Mouse (Mus musculus) ES-CJ7 (cell line): ENCODE measurements around the gene Islr.
A peak's percentile ranks its signal among the peaks of the same experiment; 100 is the strongest.

Experiments
- DNase-seq: peaks from one replicate; pipeline ENCODE4 v3.0.0; 2011; ENCODE audit warnings: low read depth, low spot score

The Islr gene

DNA sequence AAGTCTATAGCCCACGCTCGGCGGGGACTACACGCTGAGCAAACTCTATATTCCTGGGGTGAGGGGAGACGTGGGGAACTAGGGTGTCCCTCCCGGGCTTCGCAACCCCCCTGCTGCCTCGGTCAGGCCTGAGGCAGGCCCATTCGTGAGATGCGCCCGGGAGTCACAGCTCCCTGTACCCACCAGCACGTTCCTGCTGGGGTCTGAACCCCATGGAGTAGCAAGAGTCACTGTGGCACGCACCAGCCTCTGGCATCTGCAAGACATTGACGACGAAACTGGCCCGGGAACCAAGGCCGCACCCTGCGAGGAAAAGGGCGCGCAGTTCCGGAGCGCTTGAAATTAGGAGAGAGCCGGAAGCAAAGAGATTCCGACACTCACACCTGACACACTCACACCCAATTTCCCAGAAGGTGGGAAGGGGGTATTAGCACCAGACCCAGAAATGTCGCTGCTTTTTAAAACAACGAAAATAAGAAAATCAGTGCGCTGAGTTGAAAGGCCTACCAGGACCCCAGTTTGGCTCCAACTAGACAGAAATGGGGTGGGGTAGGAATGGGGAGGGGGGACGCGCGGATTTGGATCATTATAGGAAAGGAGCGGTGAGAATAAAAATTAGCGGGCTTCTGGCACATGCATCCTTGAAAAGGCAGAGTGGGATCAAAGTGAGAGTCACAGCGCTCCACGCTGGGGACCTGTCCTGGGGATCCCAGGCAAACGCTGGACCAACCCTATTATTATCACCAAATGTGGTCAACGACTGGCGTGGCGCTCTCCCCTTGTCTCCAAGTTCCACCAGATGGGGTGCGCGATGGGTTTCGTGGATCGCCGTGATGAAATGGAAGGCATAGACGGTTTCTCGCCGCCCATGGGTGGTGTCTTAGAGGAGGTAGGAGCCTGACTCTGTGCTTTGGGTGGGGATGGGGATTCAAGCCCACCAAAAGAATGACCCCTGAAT, 7.2 kb downstream of the Islr start:
- DNase-seq = peak; percentile 46

DNA sequence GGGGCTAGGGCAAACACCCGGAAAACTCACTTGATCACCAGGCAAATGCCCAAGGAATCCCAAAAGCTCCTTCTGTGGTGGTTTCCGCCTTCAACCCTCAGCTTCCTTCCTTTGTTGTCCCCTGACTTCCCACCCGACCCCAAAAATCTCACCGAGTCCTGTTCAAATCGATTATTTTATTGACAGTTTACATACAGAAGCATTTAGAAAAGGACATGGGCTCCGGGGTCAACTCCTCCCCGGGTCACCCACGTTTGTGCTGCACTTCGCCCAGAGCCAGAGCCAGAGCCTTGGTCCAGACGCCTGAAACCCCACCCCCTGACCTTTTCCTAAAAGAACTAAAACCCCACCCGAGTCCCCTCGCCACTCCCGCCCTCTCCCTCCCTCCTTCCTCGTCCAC, 8.0 kb downstream of the Islr start:
- DNase-seq = peak; percentile 38

DNA sequence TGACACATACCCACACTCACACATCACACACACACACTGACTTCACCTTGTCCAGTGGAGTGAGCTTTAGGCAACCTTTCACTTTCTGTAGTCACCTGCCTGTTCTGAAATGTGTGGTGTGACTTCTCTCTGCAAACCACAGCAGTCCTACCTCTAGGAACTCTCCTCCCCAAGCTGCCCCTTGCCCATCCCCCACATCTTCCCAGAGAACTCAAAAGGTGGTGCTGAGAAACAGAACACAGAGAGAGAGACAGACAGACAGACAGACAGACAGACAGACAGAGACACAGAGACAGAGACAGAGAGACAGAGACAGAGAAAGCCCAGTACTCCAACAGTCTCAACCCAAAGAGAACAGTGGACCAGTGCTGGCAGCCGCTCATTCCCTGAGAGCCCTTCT, 8.4 kb downstream of the Islr start:
- DNase-seq = peak; percentile 41

DNA sequence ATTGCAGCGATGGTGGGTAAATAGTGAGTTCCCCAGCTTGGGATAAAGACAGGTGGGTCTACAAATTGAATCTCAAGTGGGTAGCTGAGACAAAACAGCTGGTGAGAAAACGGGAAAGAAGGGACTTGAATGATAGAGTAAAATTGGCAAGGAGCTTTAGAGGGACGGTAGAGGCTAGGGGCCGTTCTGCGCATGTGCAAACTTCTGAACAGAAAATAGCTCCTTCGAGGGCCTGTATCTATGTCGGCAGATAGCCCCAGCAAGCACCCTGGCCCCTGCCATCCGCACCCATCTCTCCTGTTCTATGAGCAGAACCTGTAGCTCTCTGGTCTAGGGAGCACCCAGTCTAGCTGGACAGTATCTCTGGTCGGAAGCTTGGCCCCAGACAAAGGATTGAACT, 9.9 kb downstream of the Islr start:
- no peak for DNase-seq

DNA sequence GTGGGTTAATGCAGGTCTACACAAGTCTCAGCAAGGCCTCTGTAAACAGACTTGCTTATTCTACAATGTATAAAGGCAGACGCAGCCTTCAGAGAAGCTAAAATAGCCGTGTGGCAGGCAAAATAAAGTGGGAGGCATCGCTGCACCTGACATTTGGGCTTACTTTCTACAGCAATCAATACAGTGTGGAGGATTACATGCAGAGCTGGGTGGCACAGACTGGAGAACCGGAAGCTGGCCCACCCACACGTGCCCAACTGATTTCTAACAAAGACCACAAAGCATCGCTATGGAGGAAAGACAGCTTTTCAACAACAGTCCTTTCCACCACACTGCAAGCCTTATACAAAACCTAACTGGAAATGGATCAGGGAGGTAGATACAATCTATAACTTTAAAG, 19.6 kb downstream of the Islr start:
- DNase-seq = no peak

DNA sequence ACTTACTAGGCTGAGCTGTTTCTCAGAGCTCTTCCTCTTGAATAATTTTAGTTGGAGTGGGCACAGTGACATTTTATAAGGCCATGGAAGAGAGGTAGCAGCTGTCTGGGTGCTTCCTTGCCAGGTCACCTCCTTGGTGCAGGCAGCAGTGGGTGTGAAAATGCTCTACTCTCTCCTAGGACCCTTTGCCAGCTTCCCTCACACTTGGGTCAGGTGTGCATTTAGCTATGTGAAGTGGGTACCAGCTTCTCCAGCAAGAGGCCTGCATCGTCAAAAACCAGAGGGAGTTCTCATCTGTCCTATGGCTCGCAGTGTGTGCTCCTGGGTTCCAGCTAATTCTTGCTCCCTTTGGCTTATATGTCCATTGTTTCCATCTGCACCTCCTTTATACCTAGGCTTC, 24.7 kb downstream of the Islr start:
- DNase-seq = no peak

DNA sequence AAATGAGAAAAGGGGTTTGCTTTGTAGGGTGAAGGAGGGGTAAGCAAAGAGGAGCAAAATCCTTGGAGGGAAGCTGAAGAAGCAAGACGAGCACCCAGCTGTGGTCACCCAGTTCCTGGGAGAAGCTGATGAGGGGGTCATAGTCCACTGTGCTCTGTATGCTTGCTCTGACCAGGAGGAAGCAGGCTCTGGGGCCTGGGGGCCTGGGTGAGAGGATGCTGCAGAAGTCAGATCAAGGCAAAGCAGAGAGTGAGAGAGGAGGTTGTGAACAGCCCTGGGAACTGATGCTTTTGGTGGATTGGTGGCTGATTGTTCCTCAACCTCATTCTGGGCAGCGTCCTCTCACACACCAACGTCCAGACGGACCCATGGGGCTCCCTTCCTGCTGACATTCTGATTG, 26.9 kb downstream of the Islr start:
- no peak for DNase-seq

DNA sequence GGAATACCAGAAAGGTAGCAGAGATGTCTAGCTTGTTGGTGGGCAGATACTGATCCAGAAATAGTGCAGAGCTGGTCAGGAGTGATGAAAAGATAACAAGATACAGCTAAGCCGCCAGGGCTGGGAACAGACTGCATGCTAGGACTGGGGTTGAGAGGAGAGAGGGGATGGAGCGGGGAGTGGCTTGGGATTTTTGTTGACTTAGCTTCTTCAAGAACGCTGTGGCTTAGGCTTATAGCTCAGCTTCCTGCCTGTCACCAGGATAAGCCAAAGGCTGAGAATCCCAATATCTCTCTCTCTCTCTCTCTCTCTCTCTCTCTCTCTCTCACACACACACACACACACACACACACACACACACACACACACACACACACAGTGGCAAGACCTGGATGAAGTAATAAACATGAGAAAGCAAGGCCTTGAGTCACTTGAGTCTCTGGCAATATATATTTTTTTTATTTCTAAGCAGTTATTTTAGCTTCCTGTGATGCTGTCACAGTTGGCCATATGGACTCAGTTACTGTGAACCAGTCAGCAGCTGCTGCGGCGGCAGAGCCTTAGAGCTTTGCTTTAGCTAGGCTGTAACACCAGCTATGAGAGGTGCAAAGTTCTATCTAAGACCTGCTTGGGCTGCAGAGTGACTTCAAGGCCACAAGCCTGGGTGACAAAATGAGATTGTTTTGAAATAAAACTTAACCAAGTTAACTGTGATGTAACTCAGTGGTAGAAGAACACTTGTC, 28.2 kb downstream of the Islr start:
- DNase-seq = no peak

DNA sequence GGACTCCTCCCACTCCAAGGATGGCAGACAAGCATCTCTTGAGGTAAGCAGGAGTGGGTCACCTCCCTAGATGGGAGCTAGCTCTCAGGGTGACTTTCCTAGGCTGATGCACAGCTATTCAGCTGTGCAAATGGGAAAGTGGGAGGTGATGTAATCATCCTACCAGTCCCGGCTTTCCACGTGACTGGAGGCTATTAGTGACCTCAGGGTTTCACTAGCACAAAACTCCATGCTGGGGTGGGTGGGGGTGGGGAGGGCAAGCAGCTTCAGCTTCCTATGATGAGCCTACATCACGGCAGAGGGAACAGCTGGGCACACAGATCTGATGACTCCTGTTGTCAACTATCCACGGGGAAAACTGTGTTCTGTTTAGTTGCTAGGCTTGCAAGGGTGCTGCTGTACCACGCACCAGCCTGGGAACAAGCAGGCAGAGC, 29.3 kb downstream of the Islr start:
- peak; percentile 37 for DNase-seq

DNA sequence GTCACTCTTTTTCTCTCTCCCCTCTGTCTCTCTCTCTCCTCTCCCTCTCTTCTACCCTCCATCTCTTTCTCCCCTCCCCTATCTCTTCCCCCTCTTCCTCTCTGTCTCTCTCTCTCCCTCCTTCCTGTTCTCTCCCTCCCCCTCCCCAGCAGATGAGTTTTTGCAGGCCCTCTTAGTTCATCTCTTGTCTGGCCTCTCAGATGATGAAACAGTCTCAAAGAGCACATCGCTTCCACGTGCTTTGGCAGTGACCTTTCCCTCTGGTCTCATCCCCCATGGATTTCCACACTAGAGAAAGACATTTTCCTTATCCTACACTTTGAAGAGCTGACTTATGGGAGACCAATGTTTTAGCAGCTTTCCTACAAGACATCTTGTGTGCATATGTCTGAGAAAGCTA, 31.2 kb downstream of the Islr start:
- no peak for DNase-seq

DNA sequence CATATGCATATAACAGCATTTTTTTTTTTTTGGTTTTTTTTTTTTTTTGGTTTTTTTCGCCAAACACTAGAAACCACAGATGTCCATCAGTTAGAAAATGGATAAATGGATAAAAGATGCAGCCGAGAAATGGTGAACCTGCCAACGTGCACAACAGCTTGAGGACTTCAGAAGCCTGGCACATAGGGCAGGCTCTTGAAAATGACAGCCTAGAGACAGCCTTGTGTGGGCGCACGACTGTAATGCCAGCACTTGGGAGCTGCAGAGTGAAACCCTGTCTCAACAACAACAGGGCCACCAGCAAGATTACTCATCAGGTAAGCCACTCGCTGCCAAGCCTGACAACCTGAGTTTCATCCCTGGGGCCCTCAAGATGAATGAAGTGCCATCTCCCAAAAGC, 34.7 kb downstream of the Islr start:
- no peak for DNase-seq

DNA sequence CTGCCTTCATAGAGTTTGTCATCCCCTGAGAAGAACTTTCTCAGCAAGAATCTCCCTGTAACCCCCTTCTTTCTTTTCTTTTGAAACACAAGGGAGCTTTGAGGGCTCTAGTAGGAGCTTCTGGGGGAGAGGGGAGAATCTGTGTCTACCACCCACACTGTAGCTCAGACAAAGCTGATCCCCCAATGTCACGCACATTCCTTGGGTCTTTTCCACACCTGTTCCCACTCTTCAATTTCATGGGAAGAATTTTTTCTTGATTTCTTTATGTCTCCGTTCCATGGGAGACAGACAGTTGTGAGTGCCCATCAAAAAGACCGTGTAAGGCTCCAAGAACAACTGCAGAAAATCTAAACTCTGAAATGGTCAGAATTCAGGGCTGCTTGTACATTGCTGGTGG, 35.2 kb downstream of the Islr start:
- DNase-seq = no peak

DNA sequence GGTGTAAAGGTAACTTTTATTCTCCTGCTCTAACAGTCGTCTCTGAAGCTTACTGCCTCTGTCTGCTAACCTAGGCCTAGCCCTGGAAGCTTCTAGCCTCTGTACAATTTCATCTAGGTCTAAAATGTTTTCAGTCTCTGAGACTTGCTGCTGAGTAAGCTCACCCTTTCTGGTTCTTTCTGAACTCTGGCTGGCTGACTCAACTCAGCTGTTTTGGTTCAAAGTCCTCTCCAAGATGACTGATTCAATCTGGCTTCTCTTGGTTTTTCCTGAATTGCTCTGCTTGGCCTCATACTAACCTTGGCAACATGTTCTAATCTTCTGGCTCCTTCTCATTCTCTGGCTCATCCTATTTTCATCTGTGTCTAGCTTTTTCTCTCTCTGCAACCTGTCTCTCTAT, 38.3 kb downstream of the Islr start:
- DNase-seq = no peak

DNA sequence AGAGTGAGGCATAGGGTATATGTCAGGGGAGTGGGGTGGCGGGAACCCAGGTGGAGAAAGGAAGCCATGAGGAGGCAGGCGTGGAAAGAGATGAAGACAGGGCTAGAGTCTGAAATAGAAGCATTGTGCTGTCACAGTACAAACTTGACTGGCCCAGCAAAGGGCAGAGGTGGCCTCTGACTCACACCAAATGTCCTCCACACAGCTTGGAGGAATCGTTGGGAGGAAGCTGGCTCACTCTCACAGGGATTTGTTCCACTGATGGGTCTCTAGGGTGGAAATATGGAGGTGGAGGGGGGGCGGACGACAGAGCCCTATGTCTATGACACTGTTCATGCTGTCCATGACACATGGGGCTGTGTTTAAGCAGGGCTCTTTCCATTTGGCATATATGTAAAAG, 41.0 kb downstream of the Islr start:
- DNase-seq = no peak

DNA sequence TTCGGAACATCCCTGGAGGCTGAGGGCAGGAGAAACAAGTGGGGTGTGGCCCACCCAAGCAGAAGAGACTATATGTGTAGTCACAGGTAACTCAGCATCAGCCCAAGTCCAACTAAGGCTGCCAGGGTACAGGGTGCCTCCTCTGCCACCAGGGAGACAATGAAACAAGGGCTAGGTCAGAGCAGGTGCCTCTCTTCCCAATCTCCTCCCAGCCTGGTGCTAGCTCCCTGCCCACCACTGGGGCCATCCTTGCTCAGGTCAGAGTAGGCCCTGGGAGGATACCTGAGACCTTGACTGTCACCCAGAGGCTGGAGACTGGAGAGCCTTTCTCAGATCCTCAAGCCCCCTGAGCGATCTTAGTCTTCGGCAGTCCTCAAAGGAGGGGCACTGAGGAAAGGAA, 41.9 kb downstream of the Islr start:
- DNase-seq = no peak

DNA sequence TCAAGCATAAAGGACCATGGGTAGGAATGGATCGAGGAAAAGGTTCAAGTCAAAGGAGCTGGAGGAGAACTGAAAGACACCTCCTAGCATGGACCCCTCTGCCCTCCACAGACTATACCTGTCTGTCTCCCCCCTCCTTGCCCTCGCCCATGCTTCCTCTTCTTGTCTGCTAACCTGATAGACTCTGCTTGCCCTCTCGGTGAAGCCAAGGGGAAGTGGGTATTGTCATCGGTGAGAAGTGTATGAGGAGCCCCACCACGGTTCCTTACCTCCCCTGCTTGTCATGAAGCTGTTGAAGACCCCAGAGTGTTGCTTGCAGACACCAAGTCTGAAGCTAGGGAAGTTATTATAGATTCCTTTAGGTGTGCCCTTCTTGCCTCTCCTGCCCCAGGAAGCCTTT, 43.8 kb downstream of the Islr start:
- no peak for DNase-seq

DNA sequence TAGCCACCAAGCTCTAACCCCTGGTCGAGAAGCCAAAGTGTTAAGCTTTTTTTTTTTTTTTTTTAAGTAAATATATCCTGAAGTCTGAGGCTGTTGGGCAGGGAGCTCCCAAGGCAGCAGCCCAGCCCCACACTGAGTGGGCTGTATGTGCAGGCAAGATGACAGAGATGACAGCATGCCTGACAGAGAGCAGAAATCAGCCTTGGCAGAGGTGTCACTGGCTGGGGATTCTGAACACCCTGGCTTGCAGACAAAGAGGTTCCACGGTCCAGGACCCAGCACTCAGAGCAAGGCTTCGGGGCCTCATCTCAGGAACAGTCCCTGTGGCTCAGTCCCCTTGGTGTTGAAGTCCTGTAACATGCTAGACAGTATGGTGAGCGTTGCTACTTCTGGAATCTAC, 44.3 kb downstream of the Islr start:
- no peak for DNase-seq

DNA sequence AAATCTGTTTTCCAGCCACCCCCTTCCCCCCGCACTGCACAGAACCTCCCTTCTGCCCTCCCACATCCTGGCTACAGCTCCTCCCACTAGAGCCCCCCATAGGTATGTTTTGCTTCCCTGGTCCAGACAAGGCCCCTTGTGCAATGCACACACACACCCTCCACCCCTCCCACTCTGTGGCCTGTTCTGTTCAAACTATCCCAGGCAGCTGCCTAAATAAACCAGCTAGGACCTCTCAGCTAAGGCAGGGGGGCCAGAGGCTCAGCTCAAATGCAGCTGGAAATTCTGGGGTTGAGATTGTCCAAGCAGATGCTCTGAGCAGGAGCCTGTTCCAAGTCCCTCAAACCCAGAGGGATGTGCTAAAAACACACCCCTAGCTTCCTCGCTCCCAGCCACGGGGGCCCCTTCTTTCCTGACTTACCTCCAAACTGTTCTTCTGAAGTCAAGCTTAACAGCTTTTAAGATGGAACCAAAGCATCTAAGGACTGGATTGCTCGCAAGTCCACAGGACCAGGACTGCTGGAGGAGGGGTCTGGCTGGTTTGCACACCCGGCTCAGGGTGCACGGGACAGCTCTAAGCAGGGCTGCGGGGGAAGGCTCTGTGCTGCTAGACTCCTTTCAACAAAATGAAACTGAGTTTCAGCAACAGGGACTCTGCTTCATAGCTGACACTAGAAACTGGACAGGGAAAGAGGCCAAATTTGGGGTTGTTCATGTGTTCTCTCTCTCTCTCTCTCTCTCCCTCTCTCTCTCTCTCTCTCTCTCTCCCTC, 45.4 kb downstream of the Islr start:
- no peak for DNase-seq

DNA sequence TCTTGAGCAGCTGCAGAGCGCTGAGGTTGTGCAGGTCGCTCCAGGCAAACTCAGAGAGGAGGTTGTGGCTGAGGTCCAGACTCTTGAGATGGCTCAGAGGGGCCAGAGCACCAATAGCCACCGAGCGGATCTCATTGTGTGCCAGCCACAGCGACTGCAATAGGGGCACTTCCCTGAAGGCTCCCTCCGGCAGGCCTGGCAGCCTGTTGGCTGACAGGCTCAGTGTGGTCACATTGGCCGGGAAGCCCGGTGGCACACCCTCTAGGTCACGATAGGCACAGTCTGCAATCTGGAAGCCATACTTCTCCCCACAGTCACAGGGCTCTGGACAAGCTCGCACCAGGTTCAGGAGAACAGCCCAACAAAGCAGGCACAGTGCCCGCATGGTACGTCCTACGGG, 46.3 kb downstream of the Islr start:
- no peak for DNase-seq

DNA sequence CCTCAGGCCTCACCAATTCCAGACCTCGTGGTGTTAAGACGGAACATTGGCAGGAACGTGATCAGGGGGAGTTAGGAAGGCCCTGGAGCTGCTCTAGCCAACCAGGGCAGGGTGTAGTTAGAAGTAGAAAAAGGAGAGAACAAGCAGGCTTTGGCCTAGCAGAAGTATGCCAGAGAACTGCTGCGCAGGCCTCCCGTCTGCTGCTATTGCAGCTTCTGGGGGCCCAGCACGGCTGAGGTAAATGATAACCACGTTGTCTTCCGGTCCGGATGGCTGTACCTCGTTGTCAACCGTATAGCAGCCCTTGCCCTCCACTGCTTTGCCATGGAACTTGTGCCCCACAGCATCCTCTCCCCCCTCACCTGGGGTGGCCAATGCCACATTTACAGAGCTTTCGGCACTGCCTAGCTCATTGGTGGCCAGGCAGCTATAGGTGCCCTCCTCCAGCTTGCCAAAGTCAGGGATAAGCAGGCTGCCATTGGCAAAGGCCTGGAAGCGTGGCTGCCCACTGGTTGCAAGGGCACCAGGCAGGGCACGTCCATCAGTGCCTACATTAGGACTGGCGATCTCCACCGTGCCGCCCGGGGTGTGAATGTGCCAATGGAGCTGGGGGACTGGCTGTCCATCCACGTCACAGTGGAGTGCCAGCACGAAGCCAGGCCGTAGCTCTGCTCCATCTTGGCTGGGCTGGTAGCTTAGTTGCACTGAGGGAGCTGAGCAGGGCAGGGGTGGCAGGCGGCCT, 47.1 kb downstream of the Islr start:
- DNase-seq = no peak

DNA sequence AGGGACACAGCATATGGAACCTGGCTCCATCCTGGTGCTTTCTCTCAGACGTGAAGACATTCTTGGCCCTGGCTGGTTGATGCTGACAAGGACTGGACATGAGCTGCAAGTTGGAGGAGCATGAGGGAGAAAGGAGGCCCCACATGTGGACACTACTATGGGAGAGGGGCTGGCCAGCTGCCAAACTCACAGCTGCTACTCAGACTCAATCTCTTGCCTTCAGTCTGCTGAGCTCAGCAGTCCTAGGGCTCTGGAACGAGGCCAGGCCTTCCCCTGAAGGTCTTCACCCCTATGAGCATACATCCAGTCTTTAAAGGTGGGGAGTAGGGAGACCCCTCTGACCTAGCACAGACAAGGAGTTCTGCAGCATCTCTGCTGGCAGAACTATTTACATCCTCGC, 48.7 kb downstream of the Islr start:
- DNase-seq = no peak

DNA sequence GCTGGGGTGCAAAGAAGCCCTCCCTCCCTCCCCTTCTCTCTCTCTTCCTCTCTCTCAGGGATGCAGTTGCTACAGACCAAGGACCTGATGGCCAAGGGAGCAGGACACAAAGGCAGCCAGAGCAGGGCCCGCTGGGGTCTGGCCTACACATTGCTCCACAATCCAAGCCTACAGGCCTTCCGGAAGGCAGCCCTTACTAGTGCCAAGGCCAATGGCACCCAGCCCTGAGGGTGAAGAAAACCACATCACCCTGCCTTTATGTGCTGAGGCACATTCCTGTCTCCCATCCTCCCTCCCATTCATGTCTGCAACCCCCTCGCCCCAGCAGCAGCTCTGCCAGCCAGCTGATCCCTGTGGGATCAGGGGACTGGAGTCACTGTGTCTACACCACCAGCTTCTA, 51.0 kb downstream of the Islr start:
- no peak for DNase-seq
